Mouse (Mus musculus) layer of hippocampus, adult 8-10 months (tissue): ENCODE measurements around the gene Ubr4. TPM values are rescaled to one million over a fixed set of nuclear protein-coding genes. Genes with fewer than 3 reads are reported as not detected.

Source experiments
- DNase-seq, 2 experiments: peaks; one replicate each; pipeline ENCODE4 v3.0.0; 2022; ENCODE audit warnings: low spot score in 2 of 2
- total RNA-seq, 4 experiments: library from RNA; stranded (reverse); gene quantifications; 2 replicates each; pipeline ENCODE4 v1.2.4; 2022

Ubr4 gene
- 100 to 1,000 TPM; 155 to 193 (median 170) TPM for total RNA-seq

DNA sequence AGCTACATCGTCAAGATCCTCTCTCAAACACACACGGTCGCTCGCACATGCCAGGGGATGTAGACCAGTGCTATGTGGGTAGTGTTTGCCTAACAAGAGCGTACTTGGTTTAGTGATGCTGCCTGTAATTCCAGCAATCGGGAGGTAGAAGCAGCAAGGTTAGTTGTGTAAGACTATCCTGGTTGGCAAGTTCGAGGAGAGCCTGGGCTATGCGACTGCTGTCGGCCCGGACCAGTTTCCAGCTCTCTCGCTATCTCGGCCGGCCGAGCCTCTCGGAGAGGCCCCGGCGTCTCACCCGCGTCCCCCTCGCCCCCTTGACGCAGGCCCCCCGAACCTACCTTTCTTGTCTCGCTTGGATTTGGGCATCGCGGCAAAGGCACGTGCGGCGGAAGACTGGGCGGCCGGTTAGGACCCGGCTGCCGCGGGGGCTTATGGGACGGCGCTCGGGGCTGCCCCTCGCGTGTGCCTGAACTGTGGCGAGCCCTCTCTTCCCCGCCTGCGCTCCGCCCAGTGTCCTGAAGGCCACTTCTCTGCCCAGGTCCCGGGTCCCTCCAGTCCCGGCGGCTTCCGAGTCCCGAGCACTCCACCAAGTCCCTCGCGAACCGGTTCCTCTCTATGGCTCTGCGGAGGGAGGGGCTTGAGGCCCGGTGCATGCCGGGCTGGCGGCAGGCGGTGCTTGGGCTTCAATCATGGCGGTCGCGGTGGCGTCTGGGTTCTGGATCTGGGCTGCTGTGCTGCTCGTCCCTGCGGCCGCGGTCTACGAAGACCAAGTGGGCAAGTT, at the start of gene Ubr4, which contains the start of the genes Mrto4 and Emc1:
Gene Ubr4 (plus strand): TSS at position 679 of the 781 bp plus-strand sequence.
Gene Mrto4 (minus strand): TSS at position 646 of the 781 bp plus-strand sequence.
Gene Emc1 (plus strand): TSS at position 657 of the 781 bp plus-strand sequence.
- peak; percentile 78 to 85 for DNase-seq

DNA sequence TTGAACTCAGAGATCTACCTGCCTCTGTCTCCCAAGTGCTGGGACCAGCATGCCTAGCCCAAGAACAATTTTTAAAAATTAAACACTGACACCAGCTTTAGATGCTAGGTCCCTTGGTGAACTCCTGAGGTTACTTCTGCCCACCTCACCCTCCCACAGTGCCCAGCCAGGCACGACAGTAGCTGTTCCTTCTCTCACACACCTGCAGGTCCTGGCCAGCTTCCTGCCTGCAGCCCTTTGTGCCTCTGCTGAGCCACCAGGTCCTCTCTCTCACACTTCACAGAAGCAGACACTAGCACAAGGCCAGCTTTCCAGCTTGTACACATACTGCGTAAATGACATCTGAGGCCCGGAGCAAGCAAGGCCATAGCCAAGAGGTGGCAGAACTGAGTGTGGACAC, 46.9 kb upstream of the Ubr4 start:
- no peak for DNase-seq

DNA sequence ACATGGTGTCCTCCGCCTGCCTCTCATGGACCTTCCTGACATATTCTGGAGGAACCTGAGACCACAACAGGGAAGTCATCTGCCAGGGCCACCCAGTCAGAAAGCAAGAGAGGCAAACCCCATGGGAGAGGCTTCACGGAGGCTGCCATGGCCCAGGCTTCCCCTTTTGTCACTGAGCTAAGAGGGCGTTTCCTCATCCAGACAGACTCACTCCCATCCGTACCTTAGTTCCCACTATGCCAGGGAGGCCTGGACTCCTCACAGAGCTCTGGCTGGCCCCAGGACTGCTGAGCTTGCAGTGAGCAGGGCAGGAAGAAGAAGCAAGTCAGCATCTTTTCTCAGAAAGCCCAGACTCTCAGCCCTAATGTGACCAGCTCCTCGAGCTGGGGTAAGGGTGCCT, 44.5 kb upstream of the Ubr4 start:
- DNase-seq: no peak

DNA sequence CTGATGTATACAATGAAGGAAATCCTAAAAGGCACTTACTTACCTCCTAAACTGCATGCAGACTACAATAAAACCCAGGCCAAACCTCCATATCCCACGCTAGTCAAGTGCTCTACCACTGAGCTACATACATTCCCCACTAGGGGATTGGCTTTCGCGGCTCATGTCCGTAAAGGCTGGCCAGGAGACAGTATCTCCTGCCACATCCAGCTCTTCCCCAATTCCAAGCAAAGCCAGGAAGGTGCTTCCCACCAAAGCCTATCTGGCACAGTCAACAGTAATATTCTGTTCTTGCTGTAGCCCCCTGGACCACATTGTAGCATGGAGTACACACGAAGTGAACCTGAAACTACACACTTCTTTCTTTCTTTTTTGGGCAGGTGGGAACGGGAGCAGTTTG, 42.8 kb upstream of the Ubr4 start:
- no peak for DNase-seq

DNA sequence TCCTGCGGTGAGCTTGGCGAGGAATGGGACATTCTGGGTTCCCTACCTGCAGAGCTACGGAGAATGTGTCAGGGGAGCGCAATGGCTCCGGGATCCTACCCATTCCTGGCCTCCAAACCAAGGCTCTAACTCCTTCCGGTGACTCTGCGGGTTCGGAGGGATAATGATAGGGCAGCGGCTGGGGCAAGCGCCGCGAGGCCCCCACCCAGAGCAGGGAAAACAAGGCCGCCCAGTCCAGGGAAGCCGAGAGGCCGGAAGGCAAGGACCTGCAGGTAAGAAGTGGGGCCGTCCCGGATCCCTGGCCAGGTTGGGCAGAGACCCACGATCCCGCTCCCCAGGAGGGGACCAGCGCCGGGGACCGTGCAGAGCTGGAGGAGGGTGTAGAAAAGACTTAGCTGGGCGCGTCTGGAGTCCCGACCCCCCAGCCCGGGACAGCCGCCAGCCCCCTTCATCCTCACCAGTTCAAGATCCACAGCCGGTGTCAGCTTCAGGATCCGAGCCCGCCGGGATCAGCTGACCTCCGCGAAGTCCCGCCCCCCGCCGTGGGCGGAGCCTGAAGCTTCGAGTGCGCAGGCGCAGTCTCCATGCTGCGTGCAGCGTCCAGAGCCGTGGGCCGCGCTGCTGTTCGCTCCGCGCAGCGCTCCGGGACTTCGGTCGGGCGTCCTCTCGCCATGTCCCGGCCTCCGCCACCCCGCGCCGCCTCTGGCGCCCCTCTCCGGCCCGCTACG, 42.1 kb upstream of the Ubr4 start, which contains the start of the genes Pqlc2 and Akr7a5:
Gene Pqlc2 (minus strand): TSS at position 538 of the 728 bp plus-strand sequence.
Gene Akr7a5 (plus strand): TSS at position 574 of the 728 bp plus-strand sequence.
- DNase-seq: peak; percentile 91 to 98

DNA sequence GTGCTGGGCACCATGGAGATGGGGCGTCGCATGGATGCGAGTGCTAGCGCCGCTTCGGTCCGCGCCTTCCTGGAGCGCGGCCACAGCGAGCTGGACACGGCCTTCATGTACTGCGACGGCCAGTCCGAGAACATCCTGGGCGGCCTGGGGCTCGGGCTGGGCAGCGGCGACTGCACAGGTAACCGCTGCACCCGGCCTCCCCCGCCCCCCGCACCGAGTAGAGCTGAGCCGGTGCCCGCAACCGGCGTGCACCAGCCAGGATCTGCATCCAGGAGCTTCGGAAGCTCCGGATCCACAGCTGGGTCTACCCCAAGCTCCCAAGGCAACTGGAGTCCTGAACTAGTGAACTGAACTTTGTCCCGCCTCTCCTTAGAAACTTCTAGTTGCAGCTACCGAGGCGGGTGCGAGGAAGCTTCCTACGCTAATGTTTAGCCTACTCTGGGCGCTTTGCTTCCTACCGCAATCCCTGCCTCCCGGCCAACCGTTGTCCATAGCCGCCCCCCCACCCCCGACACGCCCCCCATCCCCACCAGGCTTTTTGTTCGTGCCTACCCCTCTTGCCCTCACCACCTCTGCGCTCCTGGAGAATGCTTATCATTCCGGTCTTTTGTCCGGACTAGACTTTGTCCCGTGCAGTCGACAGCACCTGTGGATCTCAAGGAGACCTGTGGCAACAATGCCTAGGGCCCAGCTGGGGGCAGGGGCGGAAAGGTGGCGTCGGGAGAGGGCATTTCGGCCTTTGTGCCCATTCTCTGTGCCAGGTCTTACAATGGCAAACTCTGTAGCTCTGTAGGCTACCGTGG, 41.3 kb upstream of the Ubr4 start:
- DNase-seq: no peak

DNA sequence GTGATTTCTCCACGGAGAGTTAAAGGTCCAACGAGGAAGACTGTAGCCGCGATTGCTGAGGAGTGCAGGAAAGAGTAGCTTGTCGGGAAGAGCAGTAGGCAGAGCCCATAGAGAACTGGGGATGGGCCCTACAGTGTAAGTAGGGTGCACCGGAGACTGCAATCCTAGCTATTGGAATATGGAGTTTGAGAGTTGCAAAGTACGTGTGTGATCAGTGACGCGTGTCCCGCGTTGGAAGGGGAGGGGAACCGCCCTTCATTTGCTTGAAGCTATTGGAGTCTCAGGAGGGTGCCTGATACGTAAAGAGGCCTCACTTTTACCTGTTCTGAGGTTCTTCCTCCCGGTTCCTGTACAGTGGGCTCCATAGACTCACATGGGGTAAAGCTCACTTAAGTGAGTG, 40.7 kb upstream of the Ubr4 start:
- DNase-seq: no peak

DNA sequence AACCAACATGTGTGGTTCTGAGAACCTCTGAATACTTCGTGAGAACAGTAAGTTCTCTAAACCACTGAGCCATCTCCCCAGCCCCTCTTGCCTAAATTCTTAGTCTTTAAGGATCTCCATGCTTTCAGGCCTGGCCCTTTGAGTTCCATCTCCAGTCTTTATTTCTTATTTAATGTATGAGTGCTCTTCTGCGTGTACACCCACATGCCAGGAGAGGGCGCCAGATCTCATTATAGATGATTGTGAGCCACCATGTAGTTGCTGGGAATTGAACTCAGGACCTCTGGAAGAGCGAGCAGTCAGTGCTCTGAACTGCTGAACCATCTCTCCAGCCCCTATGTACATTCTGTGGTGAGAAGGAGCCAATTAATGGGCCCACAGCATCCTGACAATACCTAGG, 39.8 kb upstream of the Ubr4 start:
- no peak for DNase-seq

DNA sequence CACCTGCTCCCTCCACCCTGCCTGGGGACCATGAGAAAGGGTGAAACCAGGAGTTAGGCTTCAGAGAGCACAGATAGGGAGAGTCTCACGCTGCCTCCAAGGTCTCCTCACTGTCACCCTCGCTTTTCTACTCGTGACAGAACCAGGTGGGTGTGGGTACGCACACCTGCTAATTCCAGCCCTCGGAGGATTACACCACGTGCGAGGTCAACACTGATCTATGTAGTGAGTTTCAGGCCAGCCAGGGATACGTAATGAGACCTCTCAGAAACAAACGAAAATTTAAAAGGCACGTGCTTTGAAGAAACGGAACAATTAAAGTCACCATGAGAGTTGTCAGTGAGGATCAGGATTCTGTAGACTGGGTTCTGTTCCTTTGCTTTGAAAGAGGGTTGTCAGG, 34.0 kb upstream of the Ubr4 start:
- DNase-seq: no peak

DNA sequence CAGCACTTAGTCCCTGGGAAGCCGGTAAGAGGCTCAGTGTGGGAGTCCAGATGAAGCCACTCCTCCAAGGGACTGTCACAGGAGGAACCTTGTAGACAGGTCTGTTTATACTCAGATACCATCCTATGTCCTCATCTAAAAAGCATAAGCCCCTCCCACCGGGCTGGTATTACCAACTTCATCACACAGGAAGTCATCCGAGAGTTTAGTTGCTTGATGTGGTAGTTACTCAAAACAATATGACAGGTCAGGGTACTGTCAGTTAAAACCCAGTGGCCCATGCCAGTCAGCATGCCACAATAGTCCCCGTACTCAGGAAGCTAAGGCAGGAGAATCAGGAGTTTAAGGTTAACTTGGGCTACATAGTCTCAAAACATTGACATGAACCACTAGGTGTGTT, 32.7 kb upstream of the Ubr4 start:
- no peak for DNase-seq

DNA sequence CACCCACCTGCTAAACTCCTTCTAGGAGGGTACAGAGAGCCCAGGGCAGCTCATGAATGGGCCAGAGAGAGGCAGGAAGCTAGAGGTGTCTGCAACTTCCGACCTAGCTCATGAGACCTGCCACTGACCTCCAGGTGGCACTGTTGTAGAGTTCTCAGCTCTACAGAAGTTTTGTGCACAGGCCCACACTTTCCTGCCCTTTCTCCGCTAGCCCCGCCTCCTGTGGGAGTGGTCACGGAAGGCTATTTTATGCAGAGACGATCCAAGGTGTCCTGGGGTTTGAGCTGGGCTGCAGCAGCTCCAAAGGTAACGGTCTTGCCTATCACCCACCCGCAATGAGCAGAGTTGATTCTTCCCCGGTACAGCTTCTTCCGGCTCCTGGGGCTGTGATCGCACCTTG, 21.8 kb upstream of the Ubr4 start:
- DNase-seq: no peak

DNA sequence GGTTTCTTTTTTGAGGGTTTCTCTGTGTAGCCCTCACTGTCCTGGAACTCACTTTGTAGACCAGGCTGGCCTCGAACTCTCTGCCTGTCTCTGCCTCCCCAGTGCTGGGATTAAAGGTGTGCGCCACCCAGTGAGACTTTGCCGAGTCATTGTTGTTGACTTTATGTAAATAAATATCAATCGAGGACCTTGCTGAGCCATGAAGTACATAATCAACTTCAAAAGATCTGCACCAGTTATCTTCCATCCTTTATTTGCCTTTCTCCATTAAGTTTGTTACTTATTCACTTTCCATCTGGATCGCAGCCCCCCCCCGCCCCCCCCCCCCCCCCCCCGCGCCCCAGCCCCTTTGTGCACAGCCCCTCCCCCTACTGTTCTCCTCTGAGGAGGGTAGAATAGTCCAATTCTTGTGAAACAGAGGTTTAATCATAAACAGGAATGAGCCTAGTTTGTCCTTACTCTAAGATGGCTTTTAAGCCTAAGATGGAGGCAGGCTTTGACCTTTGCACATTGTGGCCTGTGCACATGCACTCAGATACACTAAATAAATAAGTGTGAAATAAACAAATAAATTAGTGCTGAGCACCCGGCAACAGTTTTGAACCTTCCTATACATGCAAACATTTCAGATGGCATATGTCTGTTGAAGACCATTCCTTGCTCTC, 17.6 kb upstream of the Ubr4 start:
- DNase-seq: no peak

DNA sequence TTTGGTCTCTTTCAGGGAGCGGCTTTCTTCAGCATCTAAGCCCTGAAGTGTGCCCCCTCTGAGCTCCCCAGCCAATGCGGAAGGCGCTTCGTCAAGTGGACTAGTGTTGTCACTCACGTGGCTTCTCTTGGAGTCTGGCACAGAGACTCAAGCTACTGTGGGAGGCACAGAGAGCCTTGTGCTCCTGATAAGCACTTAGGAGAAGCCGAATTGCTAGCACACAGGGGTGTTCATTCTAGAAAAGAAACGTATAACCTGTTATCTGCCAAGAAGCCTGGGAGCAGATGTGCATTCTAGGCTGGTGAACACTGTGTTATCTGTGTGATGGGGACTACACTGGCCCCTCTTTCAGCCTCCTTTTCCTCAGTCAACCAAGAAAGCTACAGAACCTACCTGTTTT, 16.9 kb upstream of the Ubr4 start:
- DNase-seq: no peak

DNA sequence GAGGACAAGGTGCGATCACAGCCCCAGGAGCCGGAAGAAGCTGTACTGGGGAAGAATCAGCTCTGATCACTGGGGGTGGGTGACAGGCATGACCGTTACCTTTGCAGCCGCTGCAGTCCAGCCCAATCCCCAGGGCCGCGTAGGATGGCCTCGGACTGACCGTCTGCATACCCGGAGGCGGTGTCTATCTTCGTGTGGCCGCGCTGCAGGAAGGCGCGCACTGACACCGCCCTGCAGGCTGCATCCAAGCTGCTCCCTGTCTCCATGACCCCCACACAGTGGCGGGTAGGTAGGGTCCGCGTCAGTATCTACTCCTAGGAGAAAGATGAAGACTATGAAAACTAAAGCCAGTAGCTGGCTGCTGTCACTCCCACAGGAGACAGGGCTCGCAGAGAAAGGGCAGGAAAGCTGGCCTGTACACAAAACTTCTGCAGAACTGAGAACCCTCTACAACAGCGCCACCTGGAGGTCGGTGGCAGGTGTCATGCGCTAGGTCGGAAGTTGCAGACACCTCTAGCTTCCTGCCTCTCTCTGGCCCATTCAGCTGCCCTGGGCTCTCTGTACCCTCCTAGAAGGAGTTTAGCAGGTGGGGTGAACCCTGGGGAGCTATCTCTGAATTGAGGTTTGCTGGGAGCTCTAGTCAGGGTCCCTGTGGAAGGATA, 15.5 kb upstream of the Ubr4 start:
- DNase-seq: peak in 1 of 2 experiments; percentile 42

DNA sequence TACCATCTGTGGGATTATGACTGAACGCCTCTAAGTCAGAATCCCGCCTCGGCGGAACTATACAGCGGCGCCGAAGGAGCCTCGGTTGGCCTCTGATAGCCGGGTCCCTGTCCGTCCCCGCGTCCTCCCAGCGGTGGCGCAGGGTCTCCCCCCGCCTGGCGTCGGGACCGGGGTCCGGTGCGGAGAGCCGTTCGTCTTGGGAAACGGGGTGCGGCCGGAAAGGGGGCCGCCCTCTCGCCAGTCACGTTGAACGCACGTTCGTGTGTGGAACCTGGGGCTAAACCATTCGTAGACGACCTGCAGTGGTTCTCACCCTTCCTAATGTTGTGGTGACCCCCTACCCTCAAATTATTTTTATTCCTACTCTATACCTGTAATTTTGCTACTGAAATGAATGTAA, 14.3 kb upstream of the Ubr4 start:
- no peak for DNase-seq

DNA sequence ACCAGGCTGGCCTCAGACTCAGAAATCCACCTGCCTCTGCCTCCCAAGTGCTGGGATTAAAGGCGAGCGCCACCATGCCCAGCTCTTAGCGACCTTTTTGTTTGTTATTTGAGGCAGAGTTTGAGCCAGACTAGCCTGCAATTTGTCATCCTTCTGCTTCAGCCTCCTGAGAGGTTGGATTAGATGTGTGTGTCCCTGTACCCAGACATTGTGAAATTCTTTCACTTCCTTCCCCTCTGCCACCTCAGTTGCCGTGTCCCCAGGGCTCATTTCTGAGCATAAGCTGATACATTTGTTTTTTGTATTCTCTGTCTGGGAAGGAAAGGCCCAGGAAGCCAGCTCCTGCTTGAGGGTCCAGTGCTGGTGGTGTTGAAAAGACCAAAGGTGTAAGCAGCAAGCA, 11.6 kb upstream of the Ubr4 start:
- DNase-seq: no peak

DNA sequence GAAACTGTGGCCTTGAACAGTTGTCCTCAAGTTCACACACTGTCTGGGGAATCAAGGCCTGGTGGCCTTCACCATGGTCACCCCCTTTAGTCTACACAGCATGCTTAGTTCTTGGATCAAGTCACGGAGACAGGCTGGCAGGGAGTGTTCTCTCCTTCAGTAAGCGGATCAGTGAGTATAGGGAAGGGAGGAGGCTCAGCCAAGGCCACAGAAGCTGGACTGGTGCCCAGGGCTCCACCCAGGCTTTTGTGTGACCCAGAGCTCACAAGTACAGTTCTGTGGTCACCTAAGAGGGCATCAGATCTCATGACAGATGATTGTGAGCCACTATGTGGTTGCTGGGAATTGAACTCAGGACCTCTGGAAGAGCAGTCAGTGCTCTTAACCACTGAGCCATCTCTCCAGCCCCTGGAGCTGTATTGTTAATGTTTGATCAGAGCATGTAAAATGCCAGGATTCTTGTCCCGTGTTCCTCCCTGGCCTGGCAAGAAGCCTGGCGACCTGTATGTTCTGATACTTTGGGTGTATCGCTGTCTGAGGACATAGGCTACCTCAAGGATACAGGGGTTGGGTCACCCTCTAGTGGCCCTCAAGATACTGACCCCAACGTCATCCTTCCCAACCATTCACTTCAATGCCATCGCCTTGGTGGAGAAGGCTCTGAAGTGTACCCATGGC, 10.7 kb upstream of the Ubr4 start:
- no peak for DNase-seq

DNA sequence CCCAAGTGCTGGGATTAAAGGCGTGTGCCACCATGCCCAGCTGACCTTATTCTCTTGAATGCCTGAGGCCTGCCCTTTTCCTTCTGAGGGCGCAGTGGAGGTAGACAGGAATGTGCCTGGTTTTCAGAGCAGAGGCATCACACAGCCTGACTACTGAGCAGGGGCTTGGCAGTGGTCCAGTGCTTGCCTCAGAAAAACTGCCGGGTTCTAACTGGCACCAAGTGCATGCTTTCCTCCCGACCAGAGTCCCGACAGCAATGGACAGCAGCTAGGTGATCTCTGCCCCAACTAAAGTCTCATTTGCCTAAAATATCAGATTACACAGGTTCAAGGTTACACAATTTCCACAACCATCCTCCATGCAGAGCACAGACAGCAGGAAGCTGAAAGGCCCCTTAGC, 8.7 kb upstream of the Ubr4 start:
- DNase-seq: peak; percentile 34 to 47

DNA sequence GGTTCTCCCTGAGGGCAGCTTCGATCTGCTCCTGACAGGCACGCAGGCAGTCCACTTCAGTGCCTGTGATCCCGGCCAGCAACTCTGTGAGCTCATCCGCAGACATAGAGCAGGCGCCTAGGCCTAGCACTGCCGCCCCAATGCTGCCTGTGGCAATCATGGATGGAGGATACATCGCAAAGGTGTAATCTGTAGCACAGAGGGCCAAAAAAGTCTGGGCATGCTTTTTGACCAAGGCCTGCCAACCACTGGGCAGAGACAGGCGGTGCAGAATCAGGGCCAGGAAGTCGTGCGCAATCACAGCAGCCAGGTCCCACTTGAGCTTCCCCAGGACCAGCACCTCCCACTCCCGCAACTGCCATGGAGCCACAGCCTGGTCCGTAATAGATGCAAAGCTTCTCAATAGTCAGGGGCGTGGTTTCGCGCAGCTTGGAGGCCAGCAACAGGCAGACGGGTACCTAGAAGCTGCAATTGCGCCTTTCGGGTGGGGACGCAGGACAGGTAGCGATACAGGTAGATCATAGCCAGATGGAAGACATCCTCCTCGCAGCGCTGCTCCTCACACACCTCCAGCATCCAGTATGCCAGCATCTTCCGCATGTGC, 6.9 kb upstream of the Ubr4 start:
- DNase-seq: no peak

DNA sequence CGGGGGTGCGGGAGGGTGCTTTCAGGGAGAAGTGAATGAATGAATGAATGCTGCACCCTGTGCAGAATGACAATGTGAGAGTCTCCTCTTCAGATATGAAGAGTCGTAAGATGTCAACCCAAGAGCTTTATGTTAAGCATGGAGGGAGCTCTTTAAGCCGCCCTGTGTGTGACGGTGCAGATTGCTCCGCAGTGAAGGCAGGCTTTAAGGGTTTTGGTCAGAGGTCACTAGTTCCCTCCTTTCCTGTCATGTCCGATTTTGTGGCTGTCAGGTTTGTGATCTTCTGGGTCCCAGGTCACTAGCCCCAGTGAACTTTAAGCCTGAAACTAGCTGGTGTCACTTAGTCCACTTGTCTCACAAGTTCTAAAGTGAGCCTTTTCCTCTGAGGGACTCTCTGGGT, 423 bp downstream of the Ubr4 start:
- DNase-seq: no peak
